Mouse (Mus musculus) neural tube, embryonic 11.5 days (tissue): ENCODE data around the gene Dnaic2. TPM values are rescaled to one million over a fixed set of nuclear protein-coding genes. Genes with fewer than 3 reads are reported as not detected.

Source experiments
- ATAC-seq: fragments of 200-750 bp; cut with Nextera tagmentation; 2 replicates; pipeline ENCODE4 v1.8.0; 2017; ENCODE audit warnings: moderate number of reproducible peaks, mild to moderate bottlenecking, moderate TSS enrichment, moderate library complexity; ENCODE audit not compliant: insufficient read depth, low FRiP score, low TSS enrichment
- DNase-seq: peaks from one replicate; pipeline ENCODE4 v3.0.0-alpha.2; 2015; ENCODE audit warnings: low spot score
- H3K27ac ChIP-seq: fragments of 300-500 bp; sonication (generic); 2 replicates; pipeline ENCODE4 v1.5.1; 2014; ENCODE audit warnings: low read depth, mild to moderate bottlenecking, low read length
- H3K27me3 ChIP-seq: fragments of 300-500 bp; sonication (generic); 2 replicates; pipeline ENCODE4 v1.6.1; 2014; ENCODE audit warnings: mild to moderate bottlenecking, low read length, mixed read lengths; ENCODE audit not compliant: control insufficient read depth, insufficient read depth
- H3K36me3 ChIP-seq: fragments of 300-500 bp; sonication (generic); 2 replicates; pipeline ENCODE4 v1.6.1; 2014; ENCODE audit warnings: mild to moderate bottlenecking, low read length, moderate library complexity, mixed read lengths; ENCODE audit not compliant: control insufficient read depth, insufficient read depth
- H3K4me1 ChIP-seq: fragments of 300-500 bp; sonication (generic); 2 replicates; pipeline ENCODE4 v1.6.1; 2014; ENCODE audit warnings: low read length, mixed read lengths; ENCODE audit not compliant: control insufficient read depth, insufficient read depth
- H3K4me2 ChIP-seq: fragments of 300-500 bp; sonication (generic); 2 replicates; pipeline ENCODE4 v1.6.1; 2014; ENCODE audit warnings: low read depth, mild to moderate bottlenecking, moderate library complexity
- H3K4me3 ChIP-seq: fragments of 300-500 bp; sonication (generic); 2 replicates; pipeline ENCODE4 v1.5.1; 2014; ENCODE audit warnings: low read depth, low read length
- H3K9ac ChIP-seq: fragments of 300-500 bp; sonication (generic); 2 replicates; pipeline ENCODE4 v1.6.1; 2014; ENCODE audit warnings: mild to moderate bottlenecking, low read length
- H3K9me3 ChIP-seq: fragments of 300-500 bp; sonication (generic); 2 replicates; pipeline ENCODE4 v1.6.1; 2016; ENCODE audit warnings: low read length; ENCODE audit not compliant: control insufficient read depth
- WGBS: fragments of 180-500 bp; shearing (Covaris S2); extraction: QIAGEN DNeasy Blood & Tissue Kit; methylation state at CpG from one replicate; pipeline ENCODE4 v1.1.7; 2014; 5-methylcytosine and 5-hydroxymethylcytosine counted together
- polyA plus RNA-seq: library from polyadenylated mRNA; unstranded; fragments of >200 nt; fragmentation: Nextera tagmentation; extraction: Ambion mirVana; gene quantifications from 2 replicates; pipeline ENCODE4 v1.2.1, GENCODE M21; 2014

Gene Dnaic2
- polyA plus RNA-seq = 1.7 and 2.5 TPM in 2 replicates

DNA sequence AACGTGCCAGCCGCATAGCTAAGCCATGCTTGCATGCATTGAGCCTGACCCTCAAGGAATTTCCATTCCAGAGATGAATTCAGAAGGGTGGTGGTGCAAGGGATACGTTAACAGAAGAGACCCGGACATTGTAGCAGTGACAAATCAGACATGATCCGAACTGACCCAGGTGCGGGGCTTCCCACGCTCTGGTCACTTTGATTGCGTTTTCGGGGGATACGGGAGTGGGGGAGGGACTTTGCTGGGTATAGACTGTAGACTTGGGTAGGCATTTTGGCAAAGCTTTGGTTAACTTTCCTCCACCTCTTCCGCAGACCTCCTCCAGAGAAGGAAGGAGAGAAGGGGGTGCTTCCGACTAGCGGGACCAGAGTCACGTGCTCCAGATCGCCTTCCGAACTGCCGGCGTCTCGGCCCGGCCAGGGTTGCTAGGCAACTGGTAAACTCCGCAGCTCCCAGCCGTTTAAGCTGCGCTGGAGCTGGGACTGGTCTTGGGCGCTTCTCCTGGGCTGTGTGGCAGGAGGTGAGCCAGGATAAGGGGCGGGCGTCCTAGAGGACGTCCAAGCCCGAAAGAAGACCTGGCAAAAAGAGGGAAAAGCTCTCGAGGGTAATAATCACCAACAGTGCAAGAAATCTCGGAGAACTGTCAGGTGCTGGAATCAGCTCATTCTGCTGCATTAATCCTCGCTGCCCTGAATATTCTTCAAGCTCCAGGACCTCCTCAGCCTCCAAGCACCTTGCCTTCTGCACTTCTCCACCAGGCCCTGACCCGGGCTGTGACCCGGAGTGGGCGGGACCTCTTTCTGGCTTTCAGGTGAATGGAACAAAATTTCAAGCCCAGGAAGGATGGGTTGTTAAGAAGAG lies at the start of gene Dnaic2:
Dnaic2 (plus strand) TSS at position 444 of the 861 bp plus-strand sequence.
- Histone ChIP-seq H3K4me1 (peaks cover 10% of the 10 kb centered on the region; the same call in 1 of the 2 replicates), H3K9ac (peak within 1 kb of the TSS; percentile 35; the same call in 1 of the 2 replicates), H3K27me3 (no peaks in the 10 kb centered on the region), H3K27ac (no peak within 1 kb of the TSS), H3K9me3 (no peaks in the 10 kb centered on the region), H3K4me3 (peak within 1 kb of the TSS; percentile 16; the same call in 1 of the 2 replicates), H3K4me2 (peak within 1 kb of the TSS; percentile 41), H3K36me3 (no peaks in the 10 kb centered on the region)
- DNase-seq = peak; percentile 80
- 12% methylated on average over 34 of the region's 34 CpGs for WGBS
- peak; percentile 88 for ATAC-seq

DNA sequence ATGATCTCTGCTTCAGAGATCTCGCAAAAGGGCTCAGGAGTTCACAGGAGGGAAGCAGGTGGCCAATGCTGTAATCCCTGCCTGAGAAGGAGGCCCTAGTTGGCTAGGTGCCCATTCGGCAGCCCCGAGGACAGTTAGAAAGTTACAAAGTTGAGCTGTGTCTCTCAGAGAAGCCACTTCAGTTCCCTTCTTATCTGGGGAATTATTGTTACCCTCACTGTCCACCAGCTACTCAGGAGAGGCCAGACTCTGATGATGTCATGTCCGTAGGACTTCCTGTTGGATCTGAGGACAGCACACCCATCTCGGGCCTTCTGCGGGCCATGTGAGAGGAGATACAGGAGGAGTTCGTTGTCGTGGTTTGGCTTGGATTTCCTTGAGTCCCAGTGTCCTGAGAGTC lies 47.6 kb upstream of the Dnaic2 start:
- DNase-seq (no peak), ATAC-seq (no peak)
- H3K4me1 ChIP-seq = peaks cover 5% of the 10 kb centered on the region
- H3K4me2 ChIP-seq = no peak overlapping the region
- 85% methylated on average over 8 of the region's 8 CpGs for WGBS
- H3K27me3 ChIP-seq = no peaks in the 10 kb centered on the region
- no peak overlapping the region for H3K4me3 ChIP-seq
- H3K27ac ChIP-seq = 0 out of 2 replicates have a peak overlapping the region, but pooled peaks have one; percentile 20
- no peaks in the 10 kb centered on the region for H3K9me3 ChIP-seq
- no peaks in the 10 kb centered on the region for H3K36me3 ChIP-seq
- no peak overlapping the region for H3K9ac ChIP-seq

DNA sequence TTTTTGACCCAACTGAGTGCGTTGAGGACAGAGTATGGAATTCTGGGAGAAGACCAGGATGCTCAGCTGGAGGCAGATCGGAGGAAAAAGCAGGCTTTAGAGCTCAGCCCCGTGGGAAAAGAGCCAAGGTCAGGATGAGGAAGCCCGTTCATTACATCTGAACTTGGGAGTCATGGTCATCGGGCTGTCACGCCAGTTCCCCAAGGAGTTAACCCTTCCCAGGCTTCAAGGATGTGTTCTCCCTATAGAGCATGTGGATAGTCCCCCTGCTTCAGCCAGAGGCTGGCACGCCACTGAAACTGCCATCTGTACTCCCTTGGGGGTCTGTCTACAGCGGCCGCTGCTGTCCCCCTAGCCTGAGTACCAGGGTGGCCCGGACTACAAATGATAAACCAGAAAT lies 46.9 kb upstream of the Dnaic2 start:
- Histone ChIP-seq H3K9me3 (no peaks in the 10 kb centered on the region), H3K27ac (no peak overlapping the region), H3K4me2 (no peak overlapping the region), H3K36me3 (no peaks in the 10 kb centered on the region), H3K4me1 (peaks cover 9% of the 10 kb centered on the region), H3K27me3 (no peaks in the 10 kb centered on the region), H3K9ac (no peak overlapping the region), H3K4me3 (no peak overlapping the region)
- ATAC-seq (no peak), DNase-seq (no peak)
- WGBS = 68% methylated on average over 10 of the region's 10 CpGs

DNA sequence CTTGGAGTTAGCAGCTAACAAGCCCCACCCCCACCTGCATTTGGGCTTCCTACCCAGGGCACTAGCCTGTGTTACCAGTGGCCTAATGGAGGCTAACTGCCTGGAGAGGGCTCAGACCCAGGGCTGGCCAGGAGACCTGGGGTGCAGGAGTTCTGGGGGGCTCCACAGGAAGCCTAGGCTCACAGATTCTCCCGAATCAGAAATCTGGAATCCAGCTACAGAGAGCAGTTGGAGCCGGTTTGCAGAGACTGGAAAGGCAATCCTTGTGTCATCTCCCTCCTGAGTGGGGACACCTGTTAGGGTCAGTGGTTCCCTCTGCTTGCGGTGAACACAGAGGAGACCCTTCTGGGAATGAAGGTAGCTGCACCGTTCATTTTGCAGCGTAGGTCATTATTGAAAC lies 46.2 kb upstream of the Dnaic2 start:
- 66% methylated on average over 5 of the region's 5 CpGs for WGBS
- Histone ChIP-seq H3K27ac (no peak overlapping the region), H3K4me2 (no peak overlapping the region), H3K27me3 (no peaks in the 10 kb centered on the region), H3K9me3 (no peaks in the 10 kb centered on the region), H3K4me1 (peaks cover 9% of the 10 kb centered on the region), H3K4me3 (no peak overlapping the region), H3K36me3 (no peaks in the 10 kb centered on the region), H3K9ac (no peak overlapping the region)
- ATAC-seq = no peak
- no peak for DNase-seq

DNA sequence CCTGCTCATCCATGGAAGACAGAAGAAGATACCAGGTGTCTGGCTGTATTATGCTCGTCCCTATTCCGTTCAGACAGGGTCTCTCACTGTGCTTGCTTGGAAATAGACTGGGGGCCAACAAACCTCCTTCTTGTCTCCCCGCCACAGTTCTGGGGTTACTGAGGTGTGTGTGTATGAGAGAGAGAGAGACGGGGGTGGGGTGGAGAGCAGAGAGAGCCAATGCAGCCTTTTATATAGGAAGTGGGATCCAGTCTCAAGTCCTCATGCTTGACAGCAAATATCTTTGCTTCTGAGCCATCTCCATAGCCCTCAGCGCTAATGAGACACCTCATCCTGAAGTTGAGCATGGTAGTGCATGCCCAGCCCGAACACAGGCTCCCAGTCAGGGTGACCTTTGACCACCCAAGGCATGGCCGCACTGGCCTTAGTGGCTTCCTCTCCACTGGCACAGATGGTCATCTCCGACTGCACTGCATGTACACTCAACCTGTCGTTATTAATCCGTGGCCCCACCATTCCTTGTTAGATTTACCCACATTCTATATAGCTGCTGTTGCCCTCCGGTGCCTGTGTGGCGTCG lies 44.8 kb upstream of the Dnaic2 start:
- no peak overlapping the region for H3K9ac ChIP-seq
- peaks cover 4% of the 10 kb centered on the region for H3K4me1 ChIP-seq
- H3K9me3 ChIP-seq = no peaks in the 10 kb centered on the region
- H3K27me3 ChIP-seq = no peaks in the 10 kb centered on the region
- 90% methylated on average over 13 of the region's 13 CpGs for WGBS
- no peak overlapping the region for H3K27ac ChIP-seq
- DNase-seq (no peak), ATAC-seq (no peak)
- no peak overlapping the region for H3K4me2 ChIP-seq
- no peaks in the 10 kb centered on the region for H3K36me3 ChIP-seq
- no peak overlapping the region for H3K4me3 ChIP-seq

DNA sequence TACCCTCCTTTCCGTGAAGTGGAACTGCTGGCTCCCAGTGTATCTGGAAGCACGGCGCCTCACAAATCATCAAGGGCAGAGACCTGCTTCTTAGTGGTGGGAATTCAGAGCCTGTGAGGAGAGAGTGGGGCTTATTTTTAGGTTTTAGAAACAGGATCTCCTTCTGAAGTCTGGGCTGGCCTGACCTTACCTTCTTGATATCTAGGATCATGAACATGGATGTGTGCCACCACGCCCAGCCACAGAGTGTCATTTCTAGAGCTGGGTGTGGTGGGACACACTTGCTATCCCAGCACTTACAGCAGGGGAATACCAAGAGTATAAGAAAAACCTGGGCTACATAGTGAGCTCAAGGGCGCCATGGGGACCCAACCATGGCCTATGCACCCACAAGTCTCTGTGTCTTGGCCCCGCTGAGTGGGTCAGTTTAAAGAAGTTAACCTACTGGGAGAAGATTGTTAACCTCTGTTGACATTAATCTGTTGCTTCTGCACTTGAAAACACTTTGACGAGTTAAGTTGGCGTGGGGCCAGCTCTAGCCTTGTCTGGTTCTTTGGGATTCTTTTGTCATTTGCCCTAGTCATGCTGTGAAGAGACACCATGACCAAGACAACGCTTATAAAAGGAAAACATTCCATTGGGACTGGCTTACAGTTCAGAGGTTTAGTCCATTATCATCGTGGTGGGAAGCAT lies 44.0 kb upstream of the Dnaic2 start:
- no peak overlapping the region for H3K4me2 ChIP-seq
- H3K9ac ChIP-seq = no peak overlapping the region
- WGBS = 86% methylated on average over 10 of the region's 10 CpGs
- no peak overlapping the region for H3K27ac ChIP-seq
- no peak for ATAC-seq
- peaks cover 4% of the 10 kb centered on the region for H3K4me1 ChIP-seq
- no peak overlapping the region for H3K4me3 ChIP-seq
- no peaks in the 10 kb centered on the region for H3K36me3 ChIP-seq
- H3K9me3 ChIP-seq = no peaks in the 10 kb centered on the region
- no peak for DNase-seq
- H3K27me3 ChIP-seq = no peaks in the 10 kb centered on the region

DNA sequence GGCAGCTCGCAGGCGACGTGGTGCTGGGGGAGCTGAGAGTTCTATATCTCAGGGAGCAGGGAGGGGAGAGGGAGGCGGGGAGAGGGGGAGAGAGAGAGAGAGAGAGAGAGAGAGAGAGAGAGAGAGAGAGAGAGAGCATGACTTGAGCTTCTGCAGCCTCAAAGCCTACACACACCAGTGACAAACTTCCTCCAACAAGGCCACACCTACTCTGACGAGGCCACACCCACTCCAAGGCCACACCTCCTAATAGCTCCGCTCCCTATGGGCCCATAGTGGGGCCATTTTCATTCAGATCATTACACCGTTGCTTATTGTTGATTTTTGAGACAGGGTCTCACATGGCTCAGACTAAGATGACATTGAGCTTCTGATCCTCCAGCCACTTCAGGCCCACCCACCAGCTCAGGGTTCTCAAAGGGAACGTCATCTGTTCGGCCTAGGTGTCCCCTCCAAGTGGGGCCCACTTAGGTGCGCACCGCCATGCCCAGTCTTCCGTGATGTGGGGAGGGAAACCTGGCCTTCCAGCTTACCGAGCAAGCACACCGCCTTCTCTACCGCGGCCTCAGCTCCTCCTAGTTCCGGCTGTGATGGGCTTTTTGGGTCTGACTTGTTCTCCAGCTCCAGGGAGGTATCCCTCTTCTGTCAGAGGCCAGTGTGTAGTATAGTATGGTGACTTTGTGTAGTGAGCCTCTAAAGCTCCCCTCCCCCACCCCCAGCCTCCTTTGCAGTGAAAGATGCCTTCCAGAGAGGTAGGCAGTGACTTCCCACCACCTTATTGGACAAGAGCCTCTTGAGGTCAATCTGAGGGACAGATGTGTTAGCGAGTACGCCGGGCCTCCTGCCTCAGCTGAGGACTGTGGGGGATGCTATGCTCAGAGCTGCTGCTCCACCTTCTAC lies 43.2 kb upstream of the Dnaic2 start:
- H3K4me1 ChIP-seq = peaks cover 4% of the 10 kb centered on the region
- H3K4me2 ChIP-seq = no peak overlapping the region
- no peak for DNase-seq

More for the DNA sequence above, 43.2 kb upstream of the Dnaic2 start:
- Histone ChIP-seq H3K9ac (no peak overlapping the region), H3K4me3 (no peak overlapping the region), H3K27me3 (no peaks in the 10 kb centered on the region), H3K27ac (0 out of 2 replicates have a peak overlapping the region, but pooled peaks have one; percentile 27), H3K9me3 (no peaks in the 10 kb centered on the region), H3K36me3 (no peaks in the 10 kb centered on the region)
- ATAC-seq = no peak
- 75% methylated on average over 20 of the region's 20 CpGs for WGBS
